Mouse (Mus musculus): ENCODE measurements around the gene Nhsl1. TPM values are rescaled to one million over a fixed set of nuclear protein-coding genes. Genes with fewer than 3 reads are reported as not detected.

The Nhsl1 gene
- 13.7 and 16.7 TPM in 2 replicates for polyA plus RNA-seq (2014; fragmentation: Nextera tagmentation; extraction: Ambion mirVana)

- under 1% methylated on average over 63 of the region's 63 CpGs for WGBS
- H3K27ac ChIP-seq (ENCODE audit: low read depth, low read length) = peak within 1 kb of the TSS; percentile 66
- no peaks in the 10 kb centered on the region for H3K36me3 ChIP-seq (ENCODE audit: control insufficient read depth, insufficient read depth, low read length)
- H3K4me1 ChIP-seq (replicated peaks; ENCODE audit: control insufficient read depth, insufficient read depth, low read length) = peaks cover 6% of the 10 kb centered on the region; the same call in 1 of the 2 replicates
- H3K4me3 ChIP-seq (ENCODE audit: low read depth, low read length) = peak within 1 kb of the TSS; percentile 72
- DNase-seq (ENCODE audit: low spot score) (peak; percentile 83), ATAC-seq (replicated peaks; ENCODE audit: low FRiP score) (peak; percentile 82)
- peak within 1 kb of the TSS; percentile 90 for H3K4me2 ChIP-seq (ENCODE audit: low read depth, low read length, severe bottlenecking)
- no peaks in the 10 kb centered on the region for H3K27me3 ChIP-seq (ENCODE audit: control insufficient read depth, insufficient read depth, low read length)
- H3K9ac ChIP-seq (ENCODE audit: low read length) = peak within 1 kb of the TSS; percentile 94
- no peaks in the 10 kb centered on the region for H3K9me3 ChIP-seq (ENCODE audit: control insufficient read depth, low read length)
Observed at GRCm38 (mm10) chr10:18318916-18319481, at the start of gene Nhsl1. Gene Nhsl1 (plus strand): TSS chr10:18318985.

GRCm38 (mm10) chr10:18276090-18276734, 42.6 kb upstream of the Nhsl1 start:
- Histone ChIP-seq H3K9me3 (ENCODE audit: control insufficient read depth, low read length) (no peaks in the 10 kb centered on the region), H3K27me3 (ENCODE audit: control insufficient read depth, insufficient read depth, low read length) (no peaks in the 10 kb centered on the region), H3K9ac (ENCODE audit: low read length) (no peak overlapping the region), H3K36me3 (ENCODE audit: control insufficient read depth, insufficient read depth, low read length) (no peaks in the 10 kb centered on the region), H3K4me3 (ENCODE audit: low read depth, low read length) (no peak overlapping the region), H3K4me2 (ENCODE audit: low read depth, low read length, severe bottlenecking) (no peak overlapping the region), H3K4me1 (replicated peaks; ENCODE audit: control insufficient read depth, insufficient read depth, low read length) (no peaks in the 10 kb centered on the region), H3K27ac (ENCODE audit: low read depth, low read length) (no peak overlapping the region)
- 83% methylated on average over 4 of the region's 4 CpGs for WGBS
- DNase-seq (ENCODE audit: low spot score) (no peak), ATAC-seq (replicated peaks; ENCODE audit: low FRiP score) (no peak)

GRCm38 (mm10) chr10:18283991-18284390, 34.8 kb upstream of the Nhsl1 start:
- Histone ChIP-seq H3K36me3 (ENCODE audit: control insufficient read depth, insufficient read depth, low read length) (no peaks in the 10 kb centered on the region), H3K9me3 (ENCODE audit: control insufficient read depth, low read length) (no peaks in the 10 kb centered on the region), H3K4me1 (replicated peaks; ENCODE audit: control insufficient read depth, insufficient read depth, low read length) (no peaks in the 10 kb centered on the region), H3K27ac (ENCODE audit: low read depth, low read length) (no peak overlapping the region), H3K27me3 (ENCODE audit: control insufficient read depth, insufficient read depth, low read length) (no peaks in the 10 kb centered on the region), H3K9ac (ENCODE audit: low read length) (no peak overlapping the region), H3K4me2 (ENCODE audit: low read depth, low read length, severe bottlenecking) (no peak overlapping the region), H3K4me3 (ENCODE audit: low read depth, low read length) (no peak overlapping the region)
- DNase-seq (ENCODE audit: low spot score) (no peak), ATAC-seq (replicated peaks; ENCODE audit: low FRiP score) (no peak)
- WGBS = 92% methylated on average over 5 of the region's 5 CpGs

- ATAC-seq (replicated peaks; ENCODE audit: low FRiP score) (no peak), DNase-seq (ENCODE audit: low spot score) (no peak)
- no peaks in the 10 kb centered on the region for H3K9me3 ChIP-seq (ENCODE audit: control insufficient read depth, low read length)
- H3K36me3 ChIP-seq (ENCODE audit: control insufficient read depth, insufficient read depth, low read length) = no peaks in the 10 kb centered on the region
- no peak overlapping the region for H3K27ac ChIP-seq (ENCODE audit: low read depth, low read length)
- H3K4me2 ChIP-seq (ENCODE audit: low read depth, low read length, severe bottlenecking) = no peak overlapping the region
- WGBS = 79% methylated on average over 1 of the region's 1 CpGs
- no peak overlapping the region for H3K9ac ChIP-seq (ENCODE audit: low read length)
- H3K4me1 ChIP-seq (replicated peaks; ENCODE audit: control insufficient read depth, insufficient read depth, low read length) = no peaks in the 10 kb centered on the region
- H3K4me3 ChIP-seq (ENCODE audit: low read depth, low read length) = no peak overlapping the region
- no peaks in the 10 kb centered on the region for H3K27me3 ChIP-seq (ENCODE audit: control insufficient read depth, insufficient read depth, low read length)
Observed at GRCm38 (mm10) chr10:18289512-18289911, 29.3 kb upstream of the Nhsl1 start.

GRCm38 (mm10) chr10:18305106-18305505, 13.7 kb upstream of the Nhsl1 start:
- ATAC-seq (replicated peaks; ENCODE audit: low FRiP score) = no peak

GRCm38 (mm10) chr10:18315071-18315470, 3.7 kb upstream of the Nhsl1 start:
- 94% methylated on average over 1 of the region's 1 CpGs for WGBS
- H3K4me2 ChIP-seq (ENCODE audit: low read depth, low read length, severe bottlenecking) = no peak overlapping the region
- no peaks in the 10 kb centered on the region for H3K27me3 ChIP-seq (ENCODE audit: control insufficient read depth, insufficient read depth, low read length)
- H3K9me3 ChIP-seq (ENCODE audit: control insufficient read depth, low read length) = no peaks in the 10 kb centered on the region
- H3K36me3 ChIP-seq (ENCODE audit: control insufficient read depth, insufficient read depth, low read length) = no peaks in the 10 kb centered on the region
- no peak for ATAC-seq (replicated peaks; ENCODE audit: low FRiP score)
- H3K9ac ChIP-seq (ENCODE audit: low read length) = no peak overlapping the region
- no peak overlapping the region for H3K4me3 ChIP-seq (ENCODE audit: low read depth, low read length)
- no peak overlapping the region for H3K27ac ChIP-seq (ENCODE audit: low read depth, low read length)
- peaks cover 6% of the 10 kb centered on the region; the same call in 1 of the 2 replicates for H3K4me1 ChIP-seq (replicated peaks; ENCODE audit: control insufficient read depth, insufficient read depth, low read length)
- DNase-seq (ENCODE audit: low spot score) = no peak

More at GRCm38 (mm10) chr10:18305106-18305505, 13.7 kb upstream of the Nhsl1 start:
- no peak overlapping the region for H3K4me3 ChIP-seq (ENCODE audit: low read depth, low read length)
- H3K36me3 ChIP-seq (ENCODE audit: control insufficient read depth, insufficient read depth, low read length) = no peaks in the 10 kb centered on the region
- no peak overlapping the region for H3K9ac ChIP-seq (ENCODE audit: low read length)
- WGBS = 78% methylated on average over 5 of the region's 5 CpGs
- H3K27me3 ChIP-seq (ENCODE audit: control insufficient read depth, insufficient read depth, low read length) = no peaks in the 10 kb centered on the region
- DNase-seq (ENCODE audit: low spot score) = no peak
- H3K4me1 ChIP-seq (replicated peaks; ENCODE audit: control insufficient read depth, insufficient read depth, low read length) = no peaks in the 10 kb centered on the region
- no peak overlapping the region for H3K27ac ChIP-seq (ENCODE audit: low read depth, low read length)
- H3K9me3 ChIP-seq (ENCODE audit: control insufficient read depth, low read length) = no peaks in the 10 kb centered on the region
- no peak overlapping the region for H3K4me2 ChIP-seq (ENCODE audit: low read depth, low read length, severe bottlenecking)

- H3K36me3 ChIP-seq (ENCODE audit: control insufficient read depth, insufficient read depth, low read length) = no peaks in the 10 kb centered on the region
- no peak for DNase-seq (ENCODE audit: low spot score)
- H3K9ac ChIP-seq (ENCODE audit: low read length) = no peak overlapping the region
- no peak overlapping the region for H3K4me3 ChIP-seq (ENCODE audit: low read depth, low read length)
- 38% methylated on average over 10 of the region's 10 CpGs for WGBS
- no peak overlapping the region; the same call in 1 of the 2 replicates for H3K4me2 ChIP-seq (ENCODE audit: low read depth, low read length, severe bottlenecking)
- H3K27ac ChIP-seq (ENCODE audit: low read depth, low read length) = no peak overlapping the region
- peaks cover 6% of the 10 kb centered on the region; the same call in 1 of the 2 replicates for H3K4me1 ChIP-seq (replicated peaks; ENCODE audit: control insufficient read depth, insufficient read depth, low read length)
- ATAC-seq (replicated peaks; ENCODE audit: low FRiP score) = no peak
- H3K27me3 ChIP-seq (ENCODE audit: control insufficient read depth, insufficient read depth, low read length) = no peaks in the 10 kb centered on the region
- no peaks in the 10 kb centered on the region for H3K9me3 ChIP-seq (ENCODE audit: control insufficient read depth, low read length)
Observed at GRCm38 (mm10) chr10:18317521-18317920, 1.3 kb upstream of the Nhsl1 start.

GRCm38 (mm10) chr10:18317961-18318915, 547 bp upstream of the Nhsl1 start:
- Histone ChIP-seq H3K27me3 (ENCODE audit: control insufficient read depth, insufficient read depth, low read length) (no peaks in the 10 kb centered on the region), H3K4me3 (ENCODE audit: low read depth, low read length) (peak overlapping the region; percentile 72), H3K9me3 (ENCODE audit: control insufficient read depth, low read length) (no peaks in the 10 kb centered on the region), H3K36me3 (ENCODE audit: control insufficient read depth, insufficient read depth, low read length) (no peaks in the 10 kb centered on the region), H3K27ac (ENCODE audit: low read depth, low read length) (peak overlapping the region; percentile 66), H3K4me2 (ENCODE audit: low read depth, low read length, severe bottlenecking) (peak overlapping the region; percentile 90), H3K9ac (ENCODE audit: low read length) (peak overlapping the region; percentile 94), H3K4me1 (replicated peaks; ENCODE audit: control insufficient read depth, insufficient read depth, low read length) (peaks cover 6% of the 10 kb centered on the region; the same call in 1 of the 2 replicates)
- ATAC-seq (replicated peaks; ENCODE audit: low FRiP score) = peak; percentile 80
- 1% methylated on average over 68 of the region's 89 CpGs for WGBS
- peak; percentile 76 for DNase-seq (ENCODE audit: low spot score)

All from forebrain, embryonic 11.5 days (tissue).